Mouse (Mus musculus): ENCODE results near the gene Ak9. TPM values are rescaled to one million over a fixed set of nuclear protein-coding genes. Genes with fewer than 3 reads are reported as not detected.

Ak9 gene
- total and polyA plus RNA-seq, 3 experiments, result not detected

GRCm38 (mm10) chr10:41302689-41303431, 920 bp upstream of the Ak9 start, which contains the start of gene Fig4:
TSS of gene Fig4 (minus strand) at chr10:41303260.
- ATAC-seq (ENCODE audit: extremely low read depth, insufficient number of reproducible peaks, low FRiP score, poor library complexity, severe bottlenecking) (peak; percentile 76), DNase-seq (ENCODE audit: low spot score) (peak; percentile 79)
- peak within 1 kb of the TSS; percentile 99 for H3K4me3 ChIP-seq (ENCODE audit: low read depth, low read length)
- H3K4me1 ChIP-seq (ENCODE audit: insufficient read depth, low read depth, low read length), result peaks cover 24% of the 10 kb centered on the region
- TF ChIP-seq GATA2 (IDR thresholded peaks at IDR 0.05; ENCODE audit: borderline replicate concordance, low read depth, low read length) (no peak), POLR2AphosphoS5 (IDR thresholded peaks at IDR 0.05; ENCODE audit: insufficient replicate concordance, low read depth, low read length) (no peak), CTCF (IDR thresholded peaks at IDR 0.05; ENCODE audit: low read depth, low read length) (no peak), GATA1 (IDR thresholded peaks at IDR 0.05; ENCODE audit: borderline replicate concordance, low read length) (no peak), TAL1 (conservative IDR thresholded peaks at IDR 0.05; ENCODE audit: low read depth, low read length) (no peak)
- peaks cover 5% of the 10 kb centered on the region for H3K36me3 ChIP-seq (replicated peaks)
- H3K27me3 ChIP-seq (ENCODE audit: insufficient read depth, low read length), result peaks cover 3% of the 10 kb centered on the region
- no peaks in the 10 kb centered on the region for H3K9me3 ChIP-seq (replicated peaks)

- H3K4me1 ChIP-seq (ENCODE audit: insufficient read depth, low read depth, low read length), result peaks cover 22% of the 10 kb centered on the region
- ATAC-seq (ENCODE audit: extremely low read depth, insufficient number of reproducible peaks, low FRiP score, poor library complexity, severe bottlenecking) (no peak), DNase-seq (ENCODE audit: low spot score) (no peak)
- H3K4me3 ChIP-seq (ENCODE audit: low read depth, low read length), result no peak overlapping the region
- TF ChIP-seq TAL1 (conservative IDR thresholded peaks at IDR 0.05; ENCODE audit: low read depth, low read length), result no peak
- no peak for TF ChIP-seq CTCF (IDR thresholded peaks at IDR 0.05; ENCODE audit: low read depth, low read length)
- TF ChIP-seq GATA1 (IDR thresholded peaks at IDR 0.05; ENCODE audit: borderline replicate concordance, low read length), result no peak
- no peak for TF ChIP-seq GATA2 (IDR thresholded peaks at IDR 0.05; ENCODE audit: borderline replicate concordance, low read depth, low read length)
- TF ChIP-seq POLR2AphosphoS5 (IDR thresholded peaks at IDR 0.05; ENCODE audit: insufficient replicate concordance, low read depth, low read length), result no peak
- H3K27me3 ChIP-seq (ENCODE audit: insufficient read depth, low read length), result peaks cover 3% of the 10 kb centered on the region
- H3K9me3 ChIP-seq (replicated peaks), result no peaks in the 10 kb centered on the region
- H3K36me3 ChIP-seq (replicated peaks), result no peaks in the 10 kb centered on the region
Measured at GRCm38 (mm10) chr10:41304961-41305455, 1.2 kb downstream of the Ak9 start.

GRCm38 (mm10) chr10:41308205-41308604, 4.4 kb downstream of the Ak9 start:
- TF ChIP-seq GATA1 (IDR thresholded peaks at IDR 0.05; ENCODE audit: borderline replicate concordance, low read length), result no peak
- no peak for TF ChIP-seq POLR2AphosphoS5 (IDR thresholded peaks at IDR 0.05; ENCODE audit: insufficient replicate concordance, low read depth, low read length)
- TF ChIP-seq TAL1 (conservative IDR thresholded peaks at IDR 0.05; ENCODE audit: low read depth, low read length), result no peak
- TF ChIP-seq CTCF (IDR thresholded peaks at IDR 0.05; ENCODE audit: low read depth, low read length), result no peak
- TF ChIP-seq GATA2 (IDR thresholded peaks at IDR 0.05; ENCODE audit: borderline replicate concordance, low read depth, low read length), result no peak
- DNase-seq (ENCODE audit: low spot score), result no peak
- ATAC-seq (ENCODE audit: extremely low read depth, insufficient number of reproducible peaks, low FRiP score, poor library complexity, severe bottlenecking), result no peak

GRCm38 (mm10) chr10:41315866-41316265, 12.1 kb downstream of the Ak9 start:
- Histone ChIP-seq H3K4me3 (ENCODE audit: low read depth, low read length) (no peak overlapping the region), H3K9me3 (replicated peaks) (no peaks in the 10 kb centered on the region), H3K4me1 (ENCODE audit: insufficient read depth, low read depth, low read length) (no peaks in the 10 kb centered on the region), H3K36me3 (replicated peaks) (no peaks in the 10 kb centered on the region), H3K27me3 (ENCODE audit: insufficient read depth, low read length) (peaks cover 8% of the 10 kb centered on the region; the same call in 1 of the 2 replicates)
- DNase-seq (ENCODE audit: low spot score), result no peak
- TF ChIP-seq GATA2 (IDR thresholded peaks at IDR 0.05; ENCODE audit: borderline replicate concordance, low read depth, low read length), result no peak
- TF ChIP-seq GATA1 (IDR thresholded peaks at IDR 0.05; ENCODE audit: borderline replicate concordance, low read length), result no peak
- ATAC-seq (ENCODE audit: extremely low read depth, insufficient number of reproducible peaks, low FRiP score, poor library complexity, severe bottlenecking), result no peak

More at GRCm38 (mm10) chr10:41308205-41308604, 4.4 kb downstream of the Ak9 start:
- Histone ChIP-seq H3K27me3 (ENCODE audit: insufficient read depth, low read length) (peaks cover 3% of the 10 kb centered on the region), H3K9me3 (replicated peaks) (no peaks in the 10 kb centered on the region), H3K36me3 (replicated peaks) (no peaks in the 10 kb centered on the region), H3K4me1 (ENCODE audit: insufficient read depth, low read depth, low read length) (peaks cover 7% of the 10 kb centered on the region), H3K4me3 (ENCODE audit: low read depth, low read length) (no peak overlapping the region)

GRCm38 (mm10) chr10:41332533-41333043, 28.8 kb downstream of the Ak9 start:
- ATAC-seq (ENCODE audit: extremely low read depth, insufficient number of reproducible peaks, low FRiP score, poor library complexity, severe bottlenecking), result no peak
- no peak for DNase-seq (ENCODE audit: low spot score)
- Histone ChIP-seq H3K9me3 (replicated peaks) (no peaks in the 10 kb centered on the region), H3K27me3 (ENCODE audit: insufficient read depth, low read length) (no peaks in the 10 kb centered on the region), H3K36me3 (replicated peaks) (no peaks in the 10 kb centered on the region), H3K4me1 (ENCODE audit: insufficient read depth, low read depth, low read length) (no peaks in the 10 kb centered on the region), H3K4me3 (ENCODE audit: low read depth, low read length) (no peak overlapping the region)
- TF ChIP-seq GATA1 (IDR thresholded peaks at IDR 0.05; ENCODE audit: borderline replicate concordance, low read length) (no peak), CTCF (IDR thresholded peaks at IDR 0.05; ENCODE audit: low read depth, low read length) (no peak), POLR2AphosphoS5 (IDR thresholded peaks at IDR 0.05; ENCODE audit: insufficient replicate concordance, low read depth, low read length) (no peak), TAL1 (conservative IDR thresholded peaks at IDR 0.05; ENCODE audit: low read depth, low read length) (no peak), GATA2 (IDR thresholded peaks at IDR 0.05; ENCODE audit: borderline replicate concordance, low read depth, low read length) (no peak)

GRCm38 (mm10) chr10:41341346-41341745, 37.6 kb downstream of the Ak9 start:
- DNase-seq (ENCODE audit: low spot score) (no peak), ATAC-seq (ENCODE audit: extremely low read depth, insufficient number of reproducible peaks, low FRiP score, poor library complexity, severe bottlenecking) (no peak)
- no peaks in the 10 kb centered on the region for H3K9me3 ChIP-seq (replicated peaks)
- H3K36me3 ChIP-seq (replicated peaks), result no peaks in the 10 kb centered on the region
- no peak overlapping the region for H3K4me3 ChIP-seq (ENCODE audit: low read depth, low read length)
- TF ChIP-seq TAL1 (conservative IDR thresholded peaks at IDR 0.05; ENCODE audit: low read depth, low read length), result no peak
- no peak for TF ChIP-seq GATA1 (IDR thresholded peaks at IDR 0.05; ENCODE audit: borderline replicate concordance, low read length)
- TF ChIP-seq POLR2AphosphoS5 (IDR thresholded peaks at IDR 0.05; ENCODE audit: insufficient replicate concordance, low read depth, low read length), result no peak
- no peak for TF ChIP-seq GATA2 (IDR thresholded peaks at IDR 0.05; ENCODE audit: borderline replicate concordance, low read depth, low read length)
- no peak for TF ChIP-seq CTCF (IDR thresholded peaks at IDR 0.05; ENCODE audit: low read depth, low read length)
- no peaks in the 10 kb centered on the region; the same call in 1 of the 2 replicates for H3K27me3 ChIP-seq (ENCODE audit: insufficient read depth, low read length)
- H3K4me1 ChIP-seq (ENCODE audit: insufficient read depth, low read depth, low read length), result no peaks in the 10 kb centered on the region

Measured in G1E (cell line).